Mouse (Mus musculus) thymus, postnatal 14 days (tissue): ENCODE data around the gene Nlk.
"Not testable (repeated sequence)": the region's sequence is repeated elsewhere in the genome, so short reads cannot be mapped to it uniquely, and the experiment has no call there.

Experiments
- DNase-seq: peaks from one replicate; pipeline ENCODE4 v3.0.0; 2021

Nlk gene

GRCm38 (mm10) chr11:78540358-78540757 lies 156.8 kb downstream of the Nlk start:
- no peak for DNase-seq

GRCm38 (mm10) chr11:78536690-78537084 lies 160.5 kb downstream of the Nlk start:
- DNase-seq: no peak

GRCm38 (mm10) chr11:78536080-78536689 lies 161.0 kb downstream of the Nlk start, which contains the start of the genes Tnfaip1 and Ift20:
Gene Tnfaip1, minus strand, starts transcription at chr11:78536332.
Gene Ift20, plus strand, starts transcription at chr11:78536361.
- peak; percentile 98 for DNase-seq

- no peak for DNase-seq
Measured at GRCm38 (mm10) chr11:78535376-78536079, 161.6 kb downstream of the Nlk start.

GRCm38 (mm10) chr11:78534516-78534915 lies 162.7 kb downstream of the Nlk start:
- DNase-seq: no peak

- not testable (repeated sequence) for DNase-seq
Measured at GRCm38 (mm10) chr11:78531515-78531914, 165.7 kb downstream of the Nlk start.

- DNase-seq: no peak
Measured at GRCm38 (mm10) chr11:78531046-78531445, 166.1 kb downstream of the Nlk start.

GRCm38 (mm10) chr11:78530001-78530400 lies 167.2 kb downstream of the Nlk start:
- DNase-seq: no peak

GRCm38 (mm10) chr11:78528714-78529113 lies 168.5 kb downstream of the Nlk start:
- DNase-seq: no peak

- DNase-seq: no peak
Measured at GRCm38 (mm10) chr11:78524838-78525237, 172.3 kb downstream of the Nlk start.

- no peak for DNase-seq
Measured at GRCm38 (mm10) chr11:78523241-78523955, 173.8 kb downstream of the Nlk start.

GRCm38 (mm10) chr11:78522481-78522997 lies 174.6 kb downstream of the Nlk start:
- no peak for DNase-seq

GRCm38 (mm10) chr11:78521880-78522279 lies 175.3 kb downstream of the Nlk start:
- no peak for DNase-seq

- no peak for DNase-seq
Measured at GRCm38 (mm10) chr11:78518931-78519330, 178.2 kb downstream of the Nlk start.
